Mouse (Mus musculus) embryonic fibroblast, embryonic 13.5 days (primary cell): ENCODE results near the gene Msi2. TPM values are rescaled to one million over a fixed set of nuclear protein-coding genes. Genes with fewer than 3 reads are reported as not detected.

Source experiments
- H3K27ac ChIP-seq: 2 replicates; pipeline ENCODE4 v1.5.1; 2012; ENCODE audit warnings: low read length, control low read depth, inconsistent platforms; ENCODE audit not compliant: insufficient read depth
- H3K4me1 ChIP-seq: 2 replicates; pipeline ENCODE4 v1.6.1; 2011; ENCODE audit warnings: low read length; ENCODE audit not compliant: control insufficient read depth, insufficient read depth
- H3K4me3 ChIP-seq: 2 replicates; pipeline ENCODE4 v1.5.1; 2011; ENCODE audit warnings: mild to moderate bottlenecking, control low read depth, low read length; ENCODE audit not compliant: insufficient read depth
- CTCF ChIP-seq: IDR thresholded peaks from 2 replicates; pipeline ENCODE4 v1.5.1; 2011; ENCODE audit warnings: mild to moderate bottlenecking, control low read depth, low read length, moderate library complexity, borderline replicate concordance; ENCODE audit not compliant: insufficient read depth
- POLR2A ChIP-seq: IDR thresholded peaks from 2 replicates; pipeline ENCODE4 v1.6.1; 2011; ENCODE audit warnings: low read depth, mild to moderate bottlenecking, control low read depth, low read length, moderate library complexity
- polyA plus RNA-seq: library from polyadenylated mRNA; stranded (reverse); fragments of >200 nt; gene quantifications from 2 replicates; pipeline ENCODE4 v1.2.4, GENCODE M21; 2011; ENCODE audit warnings: low read depth; ENCODE audit not compliant: missing spikeins, insufficient read length

Gene Msi2
- polyA plus RNA-seq, 1 experiment: 44.9 TPM

GRCm38 (mm10) chr11:88561191-88561590 lies 157.1 kb downstream of the Msi2 start:
- H3K4me1 ChIP-seq: peaks cover 21% of the 10 kb centered on the region
- no peak overlapping the region for H3K27ac ChIP-seq
- TF ChIP-seq POLR2A (no peak), CTCF (no peak)
- no peak overlapping the region for H3K4me3 ChIP-seq

- H3K27ac ChIP-seq: no peak overlapping the region
- peaks cover 27% of the 10 kb centered on the region for H3K4me1 ChIP-seq
- TF ChIP-seq POLR2A (no peak), CTCF (no peak)
- H3K4me3 ChIP-seq: no peak overlapping the region
Observed at GRCm38 (mm10) chr11:88560634-88561033, 157.7 kb downstream of the Msi2 start.

- no peak for TF ChIP-seq POLR2A
- no peak for TF ChIP-seq CTCF
- H3K27ac ChIP-seq: no peak overlapping the region
- peaks cover 28% of the 10 kb centered on the region for H3K4me1 ChIP-seq
- no peak overlapping the region for H3K4me3 ChIP-seq
Observed at GRCm38 (mm10) chr11:88559365-88559970, 158.8 kb downstream of the Msi2 start.

- TF ChIP-seq CTCF (no peak), POLR2A (no peak)
- H3K4me1 ChIP-seq: peaks cover 28% of the 10 kb centered on the region
- H3K27ac ChIP-seq: no peak overlapping the region
- H3K4me3 ChIP-seq: no peak overlapping the region
Observed at GRCm38 (mm10) chr11:88558731-88559130, 159.6 kb downstream of the Msi2 start.

GRCm38 (mm10) chr11:88557828-88558580 lies 160.3 kb downstream of the Msi2 start:
- no peak for TF ChIP-seq POLR2A
- TF ChIP-seq CTCF: no peak
- H3K4me3 ChIP-seq: no peak overlapping the region
- H3K4me1 ChIP-seq: peaks cover 28% of the 10 kb centered on the region
- H3K27ac ChIP-seq: no peak overlapping the region

- H3K4me3 ChIP-seq: no peak overlapping the region
- H3K4me1 ChIP-seq: peaks cover 28% of the 10 kb centered on the region
- H3K27ac ChIP-seq: no peak overlapping the region
- TF ChIP-seq CTCF: no peak
- TF ChIP-seq POLR2A: no peak
Observed at GRCm38 (mm10) chr11:88557116-88557768, 161.1 kb downstream of the Msi2 start.

GRCm38 (mm10) chr11:88555902-88556549 lies 162.3 kb downstream of the Msi2 start:
- Histone ChIP-seq H3K27ac (no peak overlapping the region), H3K4me1 (peaks cover 29% of the 10 kb centered on the region), H3K4me3 (no peak overlapping the region)
- TF ChIP-seq POLR2A (no peak), CTCF (no peak)

- peaks cover 27% of the 10 kb centered on the region for H3K4me1 ChIP-seq
- TF ChIP-seq CTCF: no peak
- H3K27ac ChIP-seq: no peak overlapping the region
- no peak overlapping the region for H3K4me3 ChIP-seq
Observed at GRCm38 (mm10) chr11:88555232-88555818, 163.0 kb downstream of the Msi2 start.

- Histone ChIP-seq H3K4me3 (no peak overlapping the region), H3K4me1 (peaks cover 22% of the 10 kb centered on the region), H3K27ac (no peak overlapping the region)
- TF ChIP-seq CTCF: no peak
- no peak for TF ChIP-seq POLR2A
Observed at GRCm38 (mm10) chr11:88553521-88554310, 164.6 kb downstream of the Msi2 start.
